In genomic region chr3:82274945-82275821, GRCm38 (mm10) we compare ENCODE assay signal across 9 mouse cellular contexts.
DNase-seq lines count a peak whose midpoint lies in the region; ATAC-seq lines count a peak whose summit lies in the region.
"Had no signal": no experiment of that assay in that cellular context is flagged by ENCODE, and none has a peak within 500 bp of the region (broad histone marks: within the 10 kb centered on the region; RNA-seq: fewer than 3 reads in every experiment).

No protein-coding gene starts in this region.

- peak overlapping the region; percentile 76 for H3K27ac ChIP-seq in forebrain, embryonic 15.5 days (replicated peaks)
- peak overlapping the region; percentile 33 for H3K27ac ChIP-seq in heart, embryonic 16.5 days (ENCODE audit: low read length)

- H3K27me3 ChIP-seq in forebrain, embryonic 15.5 days: no peaks in the 10 kb centered on the region
- H3K27me3 ChIP-seq in heart, embryonic 16.5 days (ENCODE audit: control insufficient read depth, insufficient read depth, low read length): no peaks in the 10 kb centered on the region

- DNase-seq in layer of hippocampus, adult 11-12 months (ENCODE audit: low spot score): peak; percentile 35
- no peak for DNase-seq in layer of hippocampus, postnatal 36 days
- peak; percentile 20 to 41 for DNase-seq in layer of hippocampus, postnatal 14 days (ENCODE audit: low spot score in 2 of 2)
- DNase-seq in right cerebral cortex, adult 18-20 months: peak; percentile 70
- no peak for DNase-seq in adrenal gland, adult 2 months
- no peak for DNase-seq in T-cell, adult 2 months (ENCODE audit: low spot score)

- no peaks in the 10 kb centered on the region for H3K9me3 ChIP-seq in forebrain, embryonic 15.5 days
- no peaks in the 10 kb centered on the region for H3K9me3 ChIP-seq in heart, embryonic 16.5 days (replicated peaks; ENCODE audit: control insufficient read depth, low read length)

- no peak overlapping the region for H3K4me3 ChIP-seq in forebrain, embryonic 15.5 days
- H3K4me3 ChIP-seq in heart, embryonic 16.5 days (ENCODE audit: low read length): no peak overlapping the region
- H3K4me3 ChIP-seq: myocyte had no signal

- peaks cover 17% of the 10 kb centered on the region for H3K4me1 ChIP-seq in forebrain, embryonic 15.5 days
- peaks cover 16% of the 10 kb centered on the region for H3K4me1 ChIP-seq in heart, embryonic 16.5 days (ENCODE audit: control insufficient read depth, insufficient read depth, low read length)

- no peaks in the 10 kb centered on the region for H3K36me3 ChIP-seq in forebrain, embryonic 15.5 days
- H3K36me3 ChIP-seq in heart, embryonic 16.5 days (ENCODE audit: control insufficient read depth, insufficient read depth): no peaks in the 10 kb centered on the region

- H3K4me2 ChIP-seq in forebrain, embryonic 15.5 days (replicated peaks): no peak overlapping the region
- peak overlapping the region; percentile 6; the same call in 1 of the 2 replicates for H3K4me2 ChIP-seq in heart, embryonic 16.5 days (ENCODE audit: low read depth, low read length)

- WGBS in forebrain, embryonic 15.5 days: 41% methylated on average over 7 of the region's 7 CpGs
- 30% methylated on average over 7 of the region's 7 CpGs for WGBS in heart, embryonic 16.5 days

- no peak overlapping the region for H3K9ac ChIP-seq in forebrain, embryonic 15.5 days (replicated peaks)
- H3K9ac ChIP-seq in heart, embryonic 16.5 days (ENCODE audit: low read length): no peak overlapping the region

- peak; percentile 79 for ATAC-seq in forebrain, embryonic 15.5 days (replicated peaks)
- ATAC-seq in heart, embryonic 16.5 days (replicated peaks; ENCODE audit: extremely low read depth, insufficient read depth, low FRiP score): peak; percentile 77

Comparison
In these comparisons a context has a peak if more than half of its experiments do, and no peak if none do; other contexts are left out.
1. DNase-seq: peak in layer of hippocampus, adult 11-12 months (single experiment), layer of hippocampus, postnatal 14 days (2 of 2) and right cerebral cortex, adult 18-20 months (single experiment); none in layer of hippocampus, postnatal 36 days (0 of 2), adrenal gland, adult 2 months (single experiment) and T-cell, adult 2 months (single experiment).